Mouse (Mus musculus): Measurements from ENCODE around the gene Slc50a1.

Slc50a1 gene

GRCm38 (mm10) chr3:89270051-89270755, at the start of gene Slc50a1:
Gene Slc50a1 (minus strand): TSS chr3:89270570.
- in situ Hi-C loops (cut with MboI, MseI): no loop called here

GRCm38 (mm10) chr3:89319591-89320350, 49.4 kb upstream of the Slc50a1 start:
- in situ Hi-C loops (cut with MboI, MseI): loop anchor here (5.0 kb wide), 1 partner anchor 38 kb away; no protein-coding TSS in a partner anchor

GRCm38 (mm10) chr3:89318971-89319590, 48.7 kb upstream of the Slc50a1 start:
- in situ Hi-C loops (cut with MboI, MseI): no loop called here

- in situ Hi-C loops (cut with MboI, MseI): no loop called here
Measured at GRCm38 (mm10) chr3:89318316-89318715, 47.9 kb upstream of the Slc50a1 start.

- in situ Hi-C loops (cut with MboI, MseI): no loop called here
Measured at GRCm38 (mm10) chr3:89317246-89317645, 46.9 kb upstream of the Slc50a1 start.

- in situ Hi-C loops (cut with MboI, MseI): no loop called here
Measured at GRCm38 (mm10) chr3:89316833-89317232, 46.5 kb upstream of the Slc50a1 start.

- in situ Hi-C loops (cut with MboI, MseI): no loop called here
Measured at GRCm38 (mm10) chr3:89315930-89316831, 45.8 kb upstream of the Slc50a1 start.

GRCm38 (mm10) chr3:89315195-89315929, 45.0 kb upstream of the Slc50a1 start:
- in situ Hi-C loops (cut with MboI, MseI): no loop called here

- in situ Hi-C loops (cut with MboI, MseI): no loop called here
Measured at GRCm38 (mm10) chr3:89314791-89315190, 44.4 kb upstream of the Slc50a1 start.

- in situ Hi-C loops (cut with MboI, MseI): no loop called here
Measured at GRCm38 (mm10) chr3:89314340-89314739, 44.0 kb upstream of the Slc50a1 start.

- in situ Hi-C loops (cut with MboI, MseI): no loop called here
Measured at GRCm38 (mm10) chr3:89308089-89308488, 37.7 kb upstream of the Slc50a1 start.

- in situ Hi-C loops (cut with MboI, MseI): no loop called here
Measured at GRCm38 (mm10) chr3:89305551-89306325, 35.4 kb upstream of the Slc50a1 start.

GRCm38 (mm10) chr3:89305105-89305504, 34.7 kb upstream of the Slc50a1 start:
- in situ Hi-C loops (cut with MboI, MseI): no loop called here

GRCm38 (mm10) chr3:89304440-89304839, 34.1 kb upstream of the Slc50a1 start:
- in situ Hi-C loops (cut with MboI, MseI): no loop called here

GRCm38 (mm10) chr3:89300514-89300913, 30.1 kb upstream of the Slc50a1 start:
- in situ Hi-C loops (cut with MboI, MseI): no loop called here

GRCm38 (mm10) chr3:89300071-89300470, 29.7 kb upstream of the Slc50a1 start:
- in situ Hi-C loops (cut with MboI, MseI): no loop called here

GRCm38 (mm10) chr3:89299499-89299898, 29.1 kb upstream of the Slc50a1 start:
- in situ Hi-C loops (cut with MboI, MseI): no loop called here

- in situ Hi-C loops (cut with MboI, MseI): no loop called here
Measured at GRCm38 (mm10) chr3:89298908-89299307, 28.5 kb upstream of the Slc50a1 start.

GRCm38 (mm10) chr3:89296761-89297396, 26.5 kb upstream of the Slc50a1 start:
- in situ Hi-C loops (cut with MboI, MseI): no loop called here
